Mouse (Mus musculus) urinary bladder, postnatal 36 days (tissue): Measurements from ENCODE around the gene Abhd17c.
"Not testable (repeated sequence)": the region's sequence is repeated elsewhere in the genome, so short reads cannot be mapped to it uniquely, and the experiment has no call there.

Experiments
- DNase-seq, 2 experiments: peaks; one replicate each; pipeline ENCODE4 v3.0.0; 2022; ENCODE audit warnings: low spot score in 2 of 2, mixed read lengths in 1 of 2

Abhd17c gene

GRCm38 (mm10) chr7:84152821-84153220 is 1.1 kb upstream of the Abhd17c start:
- no peak for DNase-seq

- DNase-seq: no peak
Measured at GRCm38 (mm10) chr7:84152374-84152773, 681 bp upstream of the Abhd17c start.

GRCm38 (mm10) chr7:84151960-84152334 is 254 bp upstream of the Abhd17c start:
- DNase-seq: peak; percentile 86 to 93

GRCm38 (mm10) chr7:84150361-84151000 is 1.2 kb downstream of the Abhd17c start:
- no peak for DNase-seq

GRCm38 (mm10) chr7:84149821-84150220 is 1.9 kb downstream of the Abhd17c start:
- DNase-seq: no peak

- no peak for DNase-seq
Measured at GRCm38 (mm10) chr7:84148896-84149295, 2.8 kb downstream of the Abhd17c start.

GRCm38 (mm10) chr7:84147746-84148145 is 3.9 kb downstream of the Abhd17c start:
- DNase-seq: no peak

GRCm38 (mm10) chr7:84145633-84146032 is 6.1 kb downstream of the Abhd17c start:
- no peak for DNase-seq

GRCm38 (mm10) chr7:84142736-84143473 is 8.8 kb downstream of the Abhd17c start:
- DNase-seq: peak in 1 of 2 experiments; percentile 31

GRCm38 (mm10) chr7:84142196-84142595 is 9.5 kb downstream of the Abhd17c start:
- DNase-seq: no peak

- DNase-seq: no peak
Measured at GRCm38 (mm10) chr7:84139566-84139965, 12.1 kb downstream of the Abhd17c start.

GRCm38 (mm10) chr7:84138731-84139130 is 13.0 kb downstream of the Abhd17c start:
- DNase-seq: peak; percentile 47 to 59

GRCm38 (mm10) chr7:84137779-84138178 is 13.9 kb downstream of the Abhd17c start:
- DNase-seq: no peak

- DNase-seq: peak; percentile 44 to 54
Measured at GRCm38 (mm10) chr7:84135799-84136700, 15.6 kb downstream of the Abhd17c start.

- peak in 1 of 2 experiments; percentile 61 for DNase-seq
Measured at GRCm38 (mm10) chr7:84132704-84133103, 19.0 kb downstream of the Abhd17c start.

GRCm38 (mm10) chr7:84131736-84132135 is 20.0 kb downstream of the Abhd17c start:
- no peak for DNase-seq

- DNase-seq: no peak
Measured at GRCm38 (mm10) chr7:84128661-84129060, 23.0 kb downstream of the Abhd17c start.

- no peak for DNase-seq
Measured at GRCm38 (mm10) chr7:84125730-84126129, 26.0 kb downstream of the Abhd17c start.

GRCm38 (mm10) chr7:84123651-84124050 is 28.0 kb downstream of the Abhd17c start:
- not testable (repeated sequence) for DNase-seq

GRCm38 (mm10) chr7:84121778-84122177 is 29.9 kb downstream of the Abhd17c start:
- DNase-seq: no peak

GRCm38 (mm10) chr7:84120142-84120760 is 31.4 kb downstream of the Abhd17c start:
- DNase-seq: no peak
